Mouse (Mus musculus): ENCODE measurements at regions not wholly inside any gene's neighbourhood (a gene's known extent, or its start where the extent isn't known, plus 50 kb on each side); places are given as distances from the start of the nearest gene placed in this dataset.

DNA sequence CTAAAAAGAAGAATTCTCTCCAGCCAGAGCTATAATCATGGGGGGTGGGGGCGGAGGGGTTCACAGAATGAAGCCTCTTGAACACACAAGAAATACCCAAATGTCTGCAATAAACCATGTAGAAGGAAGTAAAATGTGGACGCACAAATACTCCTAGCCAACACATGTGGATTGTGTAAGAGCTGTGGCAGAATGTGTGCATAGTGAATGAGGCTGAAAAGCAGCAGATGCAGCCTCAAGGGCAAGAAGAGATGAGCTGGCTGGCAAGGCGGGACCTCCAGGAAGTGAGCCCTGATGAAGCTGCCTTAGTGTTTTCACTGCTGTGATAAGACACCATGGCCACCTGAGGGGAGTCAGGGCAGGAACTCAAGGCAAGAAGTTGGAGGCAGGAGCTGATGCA lies 53.3 kb upstream of the Arhgap28 start:
- DNase-seq (ENCODE audit: low spot score in 2 of 2) = no peak

DNA sequence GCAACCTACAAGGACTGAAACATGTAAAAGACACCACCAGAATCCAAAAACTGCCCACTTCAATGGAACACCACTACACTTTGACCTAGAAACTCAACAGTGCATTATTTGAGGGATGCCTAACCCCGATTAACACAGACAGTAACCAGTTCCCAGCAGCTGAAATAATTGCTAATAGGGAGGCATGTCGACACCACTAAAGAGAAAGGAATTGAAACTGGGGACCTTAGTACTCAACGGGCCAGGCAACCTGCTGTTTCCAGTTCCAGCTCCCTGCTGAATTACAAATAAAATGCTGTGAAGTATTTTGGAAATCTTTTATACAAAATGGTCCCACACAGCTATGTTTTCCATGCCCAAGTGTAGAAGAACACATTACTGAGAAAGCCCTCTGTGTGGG lies 56.5 kb upstream of the Arhgap28 start:
- no peak for DNase-seq (ENCODE audit: low spot score in 2 of 2)

DNA sequence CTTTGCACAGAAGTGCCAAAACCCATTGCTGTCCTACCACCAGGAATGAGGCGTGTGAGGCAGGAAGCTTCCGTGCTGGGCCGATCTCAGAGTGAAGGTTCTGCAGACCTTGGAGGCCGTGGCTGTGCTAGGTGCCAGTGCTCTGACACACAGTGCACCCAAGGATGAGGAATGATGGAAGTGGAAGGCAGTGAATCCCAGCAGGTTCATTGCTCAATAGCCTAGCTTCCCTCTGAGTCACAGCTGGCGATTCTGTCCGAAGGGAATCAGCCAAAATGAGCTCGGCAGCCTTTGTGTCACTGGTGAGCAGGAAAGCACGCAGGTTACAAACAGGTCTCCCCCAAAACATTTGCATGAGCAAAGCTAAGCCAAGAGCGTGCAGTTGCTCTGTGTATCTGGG lies 61.8 kb upstream of the Arhgap28 start:
- no peak for DNase-seq (ENCODE audit: low spot score in 2 of 2)

- DNase-seq (ENCODE audit: low spot score in 2 of 2) = no peak
These were observed 62.3 kb upstream of the Arhgap28 start for GRCm38 (mm10) chr17:68066204-68066603.

DNA sequence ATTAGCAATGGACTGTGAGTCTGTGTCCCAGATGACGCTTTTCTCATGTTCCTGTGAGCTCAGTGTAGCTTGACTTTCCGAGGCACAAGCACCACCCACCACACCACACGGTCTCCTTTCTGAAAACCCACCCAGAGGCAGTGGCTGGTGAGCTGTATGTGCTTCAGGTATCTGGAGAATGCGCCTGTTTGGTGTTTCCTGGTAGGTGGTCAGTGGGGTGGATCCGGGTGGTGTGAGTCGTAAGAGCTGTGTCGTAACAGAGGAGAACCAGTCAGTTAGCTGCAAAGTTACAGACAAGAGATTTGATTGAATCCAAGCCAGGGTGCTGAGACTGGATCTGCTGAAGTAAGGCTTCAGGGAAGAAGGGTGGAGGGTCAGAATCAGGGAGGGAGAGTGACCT lies 65.1 kb upstream of the Arhgap28 start:
- DNase-seq (ENCODE audit: low spot score in 2 of 2) = no peak

GRCm38 (mm10) chr17:68069484-68069883 lies 65.6 kb upstream of the Arhgap28 start:
- no peak for DNase-seq (ENCODE audit: low spot score in 2 of 2)

- DNase-seq (ENCODE audit: low spot score in 2 of 2) = no peak
These were observed 67.6 kb upstream of the Arhgap28 start for GRCm38 (mm10) chr17:68071472-68071871.

DNA sequence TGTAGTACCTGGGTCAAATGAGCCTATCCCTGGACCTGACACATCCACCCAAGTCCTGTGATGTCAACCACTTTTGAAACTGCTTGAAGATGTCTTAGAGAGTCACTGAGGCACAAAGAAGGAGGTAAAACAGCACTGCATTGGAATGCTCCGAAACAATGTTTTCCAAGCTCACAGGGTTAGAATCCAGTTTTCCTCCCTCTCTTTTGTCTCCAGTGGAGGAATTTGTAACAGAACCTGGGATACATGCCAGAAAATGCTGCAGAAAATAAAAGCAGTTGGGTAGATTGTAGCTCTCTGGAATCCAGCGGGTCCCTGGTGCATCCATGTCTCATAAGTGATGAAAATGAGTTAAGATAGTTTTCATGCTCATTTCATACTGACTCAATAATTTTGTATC lies 71.8 kb upstream of the Arhgap28 start:
- no peak for DNase-seq (ENCODE audit: low spot score in 2 of 2)

DNA sequence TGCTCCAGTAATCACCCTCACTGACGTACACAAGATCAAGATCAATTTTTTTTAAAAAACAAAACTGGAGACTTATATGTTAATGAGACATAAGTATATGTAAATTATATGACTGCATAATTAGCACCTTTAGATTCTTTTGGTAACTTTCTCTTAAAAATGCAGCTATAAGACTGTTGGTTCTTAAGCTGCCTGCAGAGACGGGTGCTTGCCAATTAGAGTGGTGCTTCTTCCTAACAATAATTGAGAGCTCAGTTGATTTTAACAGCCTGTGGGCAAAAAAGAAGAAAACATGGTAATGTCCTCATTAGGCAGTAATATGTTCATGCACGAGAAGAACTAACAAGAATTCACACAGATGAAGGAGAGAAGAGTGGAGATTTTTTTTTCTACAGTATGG lies 74.8 kb upstream of the Arhgap28 start:
- DNase-seq (ENCODE audit: low spot score in 2 of 2) = no peak

DNA sequence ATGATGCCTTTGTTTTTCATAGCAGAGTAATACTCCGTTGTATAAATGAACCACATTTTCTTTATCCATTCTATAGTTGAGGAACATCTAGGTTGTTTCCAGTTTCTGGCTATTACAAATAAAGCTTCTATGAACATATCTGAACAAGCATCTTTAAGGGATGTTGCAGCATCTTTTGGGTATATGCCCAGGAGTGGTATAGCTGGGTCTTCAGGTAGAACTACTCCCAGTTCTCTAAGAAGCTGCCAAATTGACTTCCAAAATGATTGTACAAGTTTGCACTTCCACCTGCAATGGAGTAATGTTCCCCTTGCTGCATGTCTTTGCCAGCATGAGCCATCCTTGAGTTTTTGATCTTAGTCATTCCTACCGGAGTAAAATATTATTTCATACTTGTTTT lies 80.5 kb upstream of the Arhgap28 start:
- DNase-seq (ENCODE audit: low spot score in 2 of 2) = no peak

GRCm38 (mm10) chr17:68087149-68087548 lies 83.2 kb upstream of the Arhgap28 start:
- DNase-seq (ENCODE audit: low spot score in 2 of 2) = no peak

DNA sequence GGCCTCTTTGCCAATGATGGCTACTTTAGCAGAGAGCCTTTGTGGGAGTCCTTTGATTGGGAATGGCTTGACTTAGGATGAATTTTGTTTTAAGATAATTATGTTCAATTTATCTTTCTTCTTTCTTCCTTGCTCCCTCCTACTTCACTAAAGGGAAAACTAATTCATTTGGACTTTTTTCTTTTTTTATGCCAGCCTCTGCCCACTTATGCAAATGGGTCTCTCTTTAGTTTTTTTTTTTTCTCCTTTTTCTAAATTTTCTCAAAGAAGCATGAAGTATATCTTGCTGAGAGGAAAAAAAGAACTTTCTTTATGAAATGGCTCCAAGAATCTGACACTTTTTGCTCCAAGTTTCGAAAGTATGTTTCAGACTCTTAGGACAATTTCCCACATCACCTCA lies 85.3 kb upstream of the Arhgap28 start:
- DNase-seq (ENCODE audit: low spot score in 2 of 2) = no peak

GRCm38 (mm10) chr17:68089830-68090229 lies 85.9 kb upstream of the Arhgap28 start:
- no peak for DNase-seq (ENCODE audit: low spot score in 2 of 2)

DNA sequence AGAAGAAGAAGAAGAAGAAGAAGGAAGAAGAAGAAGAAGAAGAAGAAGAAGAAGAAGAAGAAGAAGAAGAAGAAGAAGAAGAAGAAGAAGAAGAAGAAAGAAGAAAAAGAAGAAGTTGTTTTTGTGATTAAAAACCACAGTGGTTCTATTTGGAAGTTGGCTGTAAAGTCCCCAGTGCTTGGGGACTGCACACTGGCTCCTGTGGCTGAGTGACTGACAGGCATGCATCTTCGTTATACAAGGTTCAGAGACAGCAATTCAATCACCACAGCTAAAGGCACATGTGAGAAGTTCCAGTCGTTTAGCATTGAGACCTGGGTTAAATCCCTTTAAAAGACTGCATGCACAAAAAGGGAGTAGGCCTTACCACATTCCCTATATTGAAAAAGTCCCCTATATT lies 93.1 kb upstream of the Arhgap28 start:
- DNase-seq (ENCODE audit: low spot score in 2 of 2) = no peak

DNA sequence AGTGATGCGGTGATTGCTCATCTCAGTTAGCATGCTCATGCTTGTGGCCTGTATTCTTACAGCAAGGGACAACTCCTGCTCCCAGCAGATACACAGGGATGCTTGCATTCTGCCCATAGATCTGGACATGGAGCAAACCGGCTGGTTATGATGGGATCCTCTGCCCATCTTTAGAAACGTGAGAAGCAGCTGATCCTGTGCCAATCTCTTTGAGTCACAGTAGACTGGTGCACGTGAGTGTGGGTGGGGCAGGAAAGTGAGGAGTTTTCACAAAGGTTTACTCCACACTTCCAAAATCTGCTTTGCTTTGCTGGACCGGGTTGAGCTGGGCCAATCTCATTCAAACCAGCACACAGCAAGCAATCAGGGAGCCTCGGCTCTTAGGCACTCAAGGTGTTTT lies 93.5 kb upstream of the Arhgap28 start:
- no peak for DNase-seq (ENCODE audit: low spot score in 2 of 2)

DNA sequence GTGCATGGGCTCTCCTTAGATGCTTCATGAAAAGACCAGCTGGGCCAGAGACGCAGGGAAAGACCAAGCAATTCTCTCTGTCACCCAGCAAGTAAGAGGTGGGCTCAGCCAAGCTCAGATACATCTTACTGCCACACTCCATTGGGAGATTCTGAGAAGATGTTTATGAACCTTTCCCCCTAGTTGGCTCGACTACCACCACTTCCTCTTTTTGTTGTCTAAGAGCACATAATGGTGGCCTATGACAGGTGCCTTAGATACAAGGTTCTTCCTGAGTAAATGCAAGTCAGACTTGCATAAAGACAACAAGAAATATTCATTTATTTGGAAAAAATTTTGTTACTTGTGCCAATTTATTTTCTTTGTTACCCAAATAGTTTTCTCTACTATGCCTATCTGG lies 96.2 kb upstream of the Arhgap28 start:
- DNase-seq (ENCODE audit: low spot score in 2 of 2) = no peak

DNA sequence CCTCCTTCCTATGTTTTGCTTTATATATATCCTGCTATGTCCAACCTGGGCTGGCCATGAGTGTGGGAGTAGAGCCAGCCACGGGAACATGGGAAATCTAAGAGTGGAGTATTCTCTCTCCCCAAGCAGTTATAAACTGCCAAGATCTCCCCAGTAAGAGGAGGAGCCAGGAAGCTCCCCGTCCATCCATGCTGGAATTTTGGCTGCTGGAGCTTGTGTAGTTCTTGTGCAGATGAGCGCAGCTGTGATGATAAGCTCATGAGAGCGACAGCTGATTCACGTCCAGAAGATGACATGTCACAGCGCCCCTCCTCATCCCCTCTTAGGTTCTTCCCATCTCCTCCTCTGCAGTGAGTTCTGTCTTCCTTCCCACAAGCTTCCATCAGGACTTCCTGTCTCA lies 99.4 kb upstream of the Arhgap28 start:
- no peak for DNase-seq (ENCODE audit: low spot score in 2 of 2)

- DNase-seq (ENCODE audit: low spot score in 2 of 2) = no peak
These were observed 102.4 kb upstream of the Arhgap28 start for GRCm38 (mm10) chr17:68106366-68106765.

GRCm38 (mm10) chr17:68107875-68108274 lies 104.0 kb upstream of the Arhgap28 start:
- DNase-seq (ENCODE audit: low spot score in 2 of 2) = no peak

GRCm38 (mm10) chr17:68111834-68112473 lies 108.0 kb upstream of the Arhgap28 start:
- DNase-seq (ENCODE audit: low spot score in 2 of 2) = no peak

- DNase-seq (ENCODE audit: low spot score in 2 of 2) = no peak
These were observed 108.9 kb upstream of the Arhgap28 start for GRCm38 (mm10) chr17:68112763-68113330.

GRCm38 (mm10) chr17:68115599-68115998 lies 111.7 kb upstream of the Arhgap28 start:
- DNase-seq (ENCODE audit: low spot score in 2 of 2) = no peak

- DNase-seq (ENCODE audit: low spot score in 2 of 2) = no peak
These were observed 115.3 kb upstream of the Arhgap28 start for GRCm38 (mm10) chr17:68119055-68119698.

Measured in layer of hippocampus, adult 8-10 months (tissue).